Mouse (Mus musculus): ENCODE measurements around the gene Mcat. TPM values are rescaled to one million over a fixed set of nuclear protein-coding genes. Genes with fewer than 3 reads are reported as not detected.

Gene Mcat
- polyA plus RNA-seq, 1 experiment from 2014 or later, result 48.4 TPM

DNA sequence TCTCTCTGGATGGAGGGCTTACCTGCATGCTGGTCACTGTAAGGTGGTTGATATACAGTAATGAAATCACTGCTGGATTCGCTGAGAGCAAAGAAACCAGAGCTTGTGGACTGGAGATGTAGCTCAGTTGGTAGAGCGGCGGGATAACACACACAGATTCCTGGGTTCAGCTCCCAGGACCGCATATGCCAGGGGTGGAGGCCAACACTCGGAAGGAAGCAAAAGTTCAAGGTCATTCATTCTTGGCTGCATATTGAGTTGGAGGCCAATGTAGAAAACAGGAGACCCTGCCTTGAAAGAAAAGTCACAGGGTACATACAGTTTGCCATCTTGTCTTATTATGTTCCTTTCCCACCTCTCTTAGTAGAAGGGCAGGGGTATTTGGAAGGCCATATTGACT, 33.8 kb downstream of the Mcat start:
- WGBS, result 90% methylated on average over 5 of the region's 5 CpGs
- peaks cover 50% of the 10 kb centered on the region for H3K27me3 ChIP-seq (ENCODE audit: insufficient read depth, poor library complexity, severe bottlenecking)

GRCm38 (mm10) chr15:83528892-83529291, 34.7 kb downstream of the Mcat start:
- no peak overlapping the region for H3K27ac ChIP-seq
- no peak for DNase-seq (ENCODE audit: low spot score)
- peaks cover 57% of the 10 kb centered on the region for H3K27me3 ChIP-seq (ENCODE audit: insufficient read depth, poor library complexity, severe bottlenecking)
- H3K4me1 ChIP-seq (replicated peaks), result peaks cover 39% of the 10 kb centered on the region
- no peaks in the 10 kb centered on the region for H3K36me3 ChIP-seq
- no peaks in the 10 kb centered on the region for H3K9me3 ChIP-seq
- 66% methylated on average over 4 of the region's 4 CpGs for WGBS
- no peak overlapping the region for H3K4me3 ChIP-seq

More for the DNA sequence above, 33.8 kb downstream of the Mcat start:
- H3K36me3 ChIP-seq, result no peaks in the 10 kb centered on the region
- H3K4me1 ChIP-seq (replicated peaks), result peaks cover 31% of the 10 kb centered on the region
- DNase-seq (ENCODE audit: low spot score), result no peak
- H3K4me3 ChIP-seq, result no peak overlapping the region
- H3K27ac ChIP-seq, result no peak overlapping the region
- H3K9me3 ChIP-seq, result no peaks in the 10 kb centered on the region

- peaks cover 47% of the 10 kb centered on the region for H3K4me1 ChIP-seq (replicated peaks)
- no peaks in the 10 kb centered on the region for H3K9me3 ChIP-seq
- no peak for DNase-seq (ENCODE audit: low spot score)
- no peak overlapping the region for H3K27ac ChIP-seq
- H3K4me3 ChIP-seq, result peak overlapping the region; percentile 70
- H3K36me3 ChIP-seq, result no peaks in the 10 kb centered on the region
- WGBS, result 65% methylated on average over 2 of the region's 2 CpGs
- peaks cover 57% of the 10 kb centered on the region for H3K27me3 ChIP-seq (ENCODE audit: insufficient read depth, poor library complexity, severe bottlenecking)
Measured at GRCm38 (mm10) chr15:83527747-83528146, 35.8 kb downstream of the Mcat start.

GRCm38 (mm10) chr15:83527092-83527437, 36.5 kb downstream of the Mcat start:
- Histone ChIP-seq H3K36me3 (no peaks in the 10 kb centered on the region), H3K4me3 (peak overlapping the region; percentile 70), H3K4me1 (replicated peaks) (peaks cover 53% of the 10 kb centered on the region), H3K27ac (peak overlapping the region; percentile 81), H3K27me3 (ENCODE audit: insufficient read depth, poor library complexity, severe bottlenecking) (peaks cover 57% of the 10 kb centered on the region), H3K9me3 (no peaks in the 10 kb centered on the region)
- no peak for DNase-seq (ENCODE audit: low spot score)
- 1% methylated on average over 26 of the region's 26 CpGs for WGBS

GRCm38 (mm10) chr15:83526424-83527091, 37.0 kb downstream of the Mcat start, which contains the start of gene Bik:
TSS of gene Bik (plus strand) at chr15:83526862.
- no peaks in the 10 kb centered on the region for H3K36me3 ChIP-seq
- peak within 1 kb of the TSS; percentile 81 for H3K27ac ChIP-seq
- WGBS, result under 1% methylated on average over 45 of the region's 45 CpGs
- peak within 1 kb of the TSS; percentile 70 for H3K4me3 ChIP-seq
- peaks cover 56% of the 10 kb centered on the region for H3K4me1 ChIP-seq (replicated peaks)
- peaks cover 57% of the 10 kb centered on the region for H3K27me3 ChIP-seq (ENCODE audit: insufficient read depth, poor library complexity, severe bottlenecking)
- H3K9me3 ChIP-seq, result no peaks in the 10 kb centered on the region
- DNase-seq (ENCODE audit: low spot score), result peak; percentile 72

- DNase-seq (ENCODE audit: low spot score), result no peak
- 78% methylated on average over 3 of the region's 3 CpGs for WGBS
- Histone ChIP-seq H3K36me3 (no peaks in the 10 kb centered on the region), H3K27me3 (ENCODE audit: insufficient read depth, poor library complexity, severe bottlenecking) (peaks cover 55% of the 10 kb centered on the region), H3K4me3 (no peak overlapping the region), H3K4me1 (replicated peaks) (peaks cover 56% of the 10 kb centered on the region), H3K27ac (no peak overlapping the region), H3K9me3 (no peaks in the 10 kb centered on the region)
Measured at GRCm38 (mm10) chr15:83524333-83524729, 39.3 kb downstream of the Mcat start.

DNA sequence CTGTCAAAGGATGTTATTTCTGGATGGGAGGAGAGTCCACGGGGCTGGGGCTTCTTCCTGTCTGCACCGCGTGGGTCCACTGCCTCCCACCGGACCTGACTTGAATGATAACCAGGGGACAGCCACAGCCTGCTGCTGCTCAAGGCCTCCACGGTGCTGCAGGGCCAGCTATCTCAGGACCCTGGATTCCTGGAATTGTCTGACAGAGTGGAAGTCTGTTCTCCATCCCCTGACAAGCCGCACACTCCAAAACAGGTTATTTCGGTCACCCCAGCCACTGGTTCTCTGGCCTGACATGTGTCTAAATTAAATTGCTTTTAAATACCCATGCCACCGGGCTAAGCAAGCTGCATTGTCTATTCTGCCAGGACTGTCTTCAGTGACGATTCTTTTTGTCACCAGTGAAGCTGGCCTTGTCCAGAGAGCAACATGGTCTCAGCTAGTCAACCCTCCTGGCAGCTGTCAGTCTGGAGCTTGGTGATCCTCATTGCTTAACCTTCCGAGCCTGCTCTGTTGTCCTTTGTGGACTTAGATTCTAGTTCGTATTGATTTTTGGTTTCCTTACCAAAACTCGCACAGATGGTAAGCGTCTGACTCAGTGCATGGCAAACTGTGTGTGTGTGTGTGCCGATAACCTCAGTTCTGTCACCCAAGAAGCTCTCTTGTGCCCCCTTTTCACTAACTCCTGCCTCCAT, 39.8 kb downstream of the Mcat start:
- no peak for DNase-seq (ENCODE audit: low spot score)
- Histone ChIP-seq H3K36me3 (no peaks in the 10 kb centered on the region), H3K9me3 (no peaks in the 10 kb centered on the region), H3K4me3 (no peak overlapping the region), H3K4me1 (replicated peaks) (peaks cover 56% of the 10 kb centered on the region), H3K27ac (peak overlapping the region; percentile 78), H3K27me3 (ENCODE audit: insufficient read depth, poor library complexity, severe bottlenecking) (peaks cover 55% of the 10 kb centered on the region)
- 52% methylated on average over 14 of the region's 14 CpGs for WGBS

GRCm38 (mm10) chr15:83523196-83523595, 40.4 kb downstream of the Mcat start:
- Histone ChIP-seq H3K27me3 (ENCODE audit: insufficient read depth, poor library complexity, severe bottlenecking) (peaks cover 52% of the 10 kb centered on the region), H3K27ac (peak overlapping the region; percentile 78), H3K36me3 (no peaks in the 10 kb centered on the region), H3K9me3 (no peaks in the 10 kb centered on the region), H3K4me1 (replicated peaks) (peaks cover 61% of the 10 kb centered on the region), H3K4me3 (no peak overlapping the region)
- DNase-seq (ENCODE audit: low spot score), result no peak
- WGBS, result 19% methylated on average over 7 of the region's 7 CpGs

GRCm38 (mm10) chr15:83520861-83521382, 42.7 kb downstream of the Mcat start:
- H3K4me1 ChIP-seq (replicated peaks), result peaks cover 50% of the 10 kb centered on the region
- 81% methylated on average over 6 of the region's 6 CpGs for WGBS
- no peak overlapping the region for H3K27ac ChIP-seq
- H3K36me3 ChIP-seq, result no peaks in the 10 kb centered on the region
- DNase-seq (ENCODE audit: low spot score), result no peak
- H3K9me3 ChIP-seq, result 0 out of 2 replicates have a peak, but pooled peaks cover 3% of the 10 kb centered on the region
- H3K27me3 ChIP-seq (ENCODE audit: insufficient read depth, poor library complexity, severe bottlenecking), result peaks cover 29% of the 10 kb centered on the region
- H3K4me3 ChIP-seq, result no peak overlapping the region

DNA sequence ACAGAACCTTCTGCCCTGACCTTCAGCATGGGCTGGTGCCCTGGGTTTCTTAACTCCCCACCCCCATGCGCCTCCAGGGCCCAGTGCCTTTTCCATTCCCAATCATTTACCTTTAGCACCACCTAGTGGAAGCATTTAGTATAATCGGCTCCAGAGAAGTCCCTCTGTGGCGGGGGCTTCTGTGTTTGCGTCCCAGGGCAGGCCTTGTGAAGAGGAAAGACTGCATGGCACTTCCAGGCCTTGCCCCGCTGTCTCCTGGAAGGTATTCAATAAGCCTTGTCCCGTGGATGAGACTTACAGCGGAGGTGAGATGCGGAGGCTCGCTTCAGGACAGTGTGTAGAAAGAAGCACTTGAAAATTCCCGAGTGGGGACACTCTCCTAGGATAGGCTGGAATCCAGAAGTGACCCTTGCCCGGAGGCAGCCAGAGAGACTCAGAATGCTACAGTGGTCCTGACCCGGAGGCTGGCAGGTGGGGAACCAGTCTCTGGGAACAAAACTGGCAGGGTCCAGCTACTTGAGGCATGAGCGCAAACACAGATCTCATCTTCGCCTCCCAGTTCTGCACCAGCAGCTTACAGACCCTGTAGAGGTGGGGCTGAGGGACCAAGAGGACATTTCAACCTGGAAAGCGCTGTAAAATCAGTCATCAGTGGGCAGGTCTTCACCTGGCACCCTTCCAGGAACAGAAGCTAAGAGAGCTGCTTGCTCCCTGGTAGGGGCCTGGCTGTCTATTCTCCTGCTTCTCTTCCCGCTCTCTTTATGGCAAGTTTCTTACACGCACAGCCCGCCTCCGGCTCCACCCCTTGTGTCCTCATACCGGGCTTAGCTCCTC, 45.2 kb downstream of the Mcat start:
- Histone ChIP-seq H3K9me3 (0 out of 2 replicates have a peak, but pooled peaks cover 3% of the 10 kb centered on the region), H3K4me3 (no peak overlapping the region), H3K36me3 (no peaks in the 10 kb centered on the region), H3K4me1 (replicated peaks) (peaks cover 26% of the 10 kb centered on the region), H3K27ac (peak overlapping the region; percentile 46), H3K27me3 (ENCODE audit: insufficient read depth, poor library complexity, severe bottlenecking) (0 out of 2 replicates have a peak, but pooled peaks cover 11% of the 10 kb centered on the region)
- peak; percentile 70 for DNase-seq (ENCODE audit: low spot score)
- 36% methylated on average over 20 of the region's 20 CpGs for WGBS

DNA sequence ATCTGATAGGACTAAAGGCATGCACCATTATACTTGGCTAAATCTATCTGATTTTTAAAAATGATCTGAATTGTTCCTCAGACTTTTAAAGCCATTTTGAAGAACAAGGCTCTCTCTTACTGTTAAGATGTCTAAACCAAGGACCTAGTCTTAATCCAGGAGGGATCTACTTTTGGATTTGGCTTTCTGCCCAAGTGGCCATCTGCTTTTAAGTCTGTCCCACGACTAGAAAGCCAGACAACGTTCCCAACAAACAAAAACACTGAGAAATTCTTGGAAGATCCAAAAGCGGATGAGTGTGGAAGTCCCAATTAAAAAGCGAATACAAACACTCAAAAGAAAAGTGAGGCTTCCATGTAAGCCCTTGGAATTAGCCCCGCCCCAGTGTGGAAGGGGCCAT, 48.6 kb downstream of the Mcat start:
- 78% methylated on average over 5 of the region's 5 CpGs for WGBS
- Histone ChIP-seq H3K9me3 (0 out of 2 replicates have a peak, but pooled peaks cover 3% of the 10 kb centered on the region), H3K4me1 (replicated peaks) (peaks cover 19% of the 10 kb centered on the region), H3K27me3 (ENCODE audit: insufficient read depth, poor library complexity, severe bottlenecking) (peaks cover 11% of the 10 kb centered on the region; the same call in 1 of the 2 replicates), H3K36me3 (no peaks in the 10 kb centered on the region), H3K27ac (no peak overlapping the region), H3K4me3 (no peak overlapping the region)
- no peak for DNase-seq (ENCODE audit: low spot score)

DNA sequence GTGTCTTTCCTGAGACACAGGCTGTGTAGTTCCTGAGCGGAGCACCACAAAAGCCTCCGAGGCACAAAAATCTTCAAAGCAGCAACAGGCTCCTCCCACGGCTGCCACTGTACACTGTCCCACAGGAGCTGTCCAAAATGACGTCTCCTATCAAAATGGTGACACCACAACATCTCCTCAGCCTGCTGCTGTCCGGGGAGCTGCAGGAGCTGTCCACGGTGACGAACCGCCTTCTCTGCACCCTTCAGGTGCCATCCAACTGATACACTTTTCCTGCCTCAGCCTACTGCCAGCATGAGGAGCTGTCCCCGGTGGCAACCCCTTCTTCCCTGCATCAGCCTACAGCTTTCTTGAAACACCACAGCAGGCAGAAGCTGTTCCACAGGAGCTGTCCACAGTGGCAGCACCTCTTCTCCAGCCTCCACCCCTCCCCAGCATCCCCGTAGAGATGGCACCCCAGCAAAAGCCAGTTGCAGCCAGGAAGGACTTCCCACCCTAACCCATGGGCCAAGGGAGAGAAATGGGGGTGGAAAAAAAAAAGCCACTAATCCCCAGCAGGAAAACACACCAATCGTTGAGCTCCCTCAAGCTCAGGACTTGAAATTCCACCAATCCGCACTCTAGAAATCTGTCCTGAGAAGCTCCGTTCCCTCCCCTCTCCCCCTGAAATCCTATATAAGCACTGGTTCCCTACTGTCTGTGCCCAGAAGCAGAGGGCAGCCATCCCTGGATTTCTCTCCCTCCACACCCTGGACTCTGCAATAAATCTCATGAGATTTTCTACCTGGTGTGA, 50.9 kb downstream of the Mcat start:
- Histone ChIP-seq H3K9me3 (0 out of 2 replicates have a peak, but pooled peaks cover 3% of the 10 kb centered on the region), H3K36me3 (no peaks in the 10 kb centered on the region), H3K27ac (no peak overlapping the region), H3K27me3 (ENCODE audit: insufficient read depth, poor library complexity, severe bottlenecking) (no peaks in the 10 kb centered on the region; the same call in 1 of the 2 replicates), H3K4me3 (no peak overlapping the region), H3K4me1 (replicated peaks) (peaks cover 22% of the 10 kb centered on the region)
- DNase-seq (ENCODE audit: low spot score), result no peak
- 78% methylated on average over 13 of the region's 13 CpGs for WGBS
